Mouse (Mus musculus) embryo, embryonic 10.5 days (tissue): ENCODE measurements at regions not wholly inside any gene's neighbourhood (a gene's known extent, or its start where the extent isn't known, plus 50 kb on each side); places are given as distances from the start of the nearest gene placed in this dataset.

Experiments
- DNase-seq: peaks from one replicate; pipeline ENCODE4 v3.0.0-alpha.2; 2015; ENCODE audit warnings: low spot score

- no peak for DNase-seq
These were observed 246.0 kb downstream of the Ttc6 start for GRCm38 (mm10) chr12:57809961-57810360.

GRCm38 (mm10) chr12:57823809-57824208, 259.9 kb downstream of the Ttc6 start:
- no peak for DNase-seq

- DNase-seq, result peak; percentile 82
These were observed 261.8 kb downstream of the Ttc6 start for GRCm38 (mm10) chr12:57825754-57826153.

- DNase-seq, result no peak
These were observed 278.9 kb downstream of the Ttc6 start for GRCm38 (mm10) chr12:57842813-57843212.

- DNase-seq, result no peak
These were observed 307.1 kb downstream of the Ttc6 start for GRCm38 (mm10) chr12:57871028-57871427.

- DNase-seq, result no peak
These were observed 320.6 kb upstream of the Sstr1 start for GRCm38 (mm10) chr12:57890783-57891478.

GRCm38 (mm10) chr12:57891556-57891955, 320.0 kb upstream of the Sstr1 start:
- DNase-seq, result no peak

GRCm38 (mm10) chr12:57897751-57898250, 313.8 kb upstream of the Sstr1 start:
- no peak for DNase-seq

- DNase-seq, result peak; percentile 12
These were observed 306.9 kb upstream of the Sstr1 start for GRCm38 (mm10) chr12:57904658-57905057.

- no peak for DNase-seq
These were observed 293.4 kb upstream of the Sstr1 start for GRCm38 (mm10) chr12:57918211-57918610.

GRCm38 (mm10) chr12:57922031-57922430, 289.5 kb upstream of the Sstr1 start:
- DNase-seq, result no peak

GRCm38 (mm10) chr12:57924422-57924821, 287.1 kb upstream of the Sstr1 start:
- no peak for DNase-seq

- DNase-seq, result no peak
These were observed 284.7 kb upstream of the Sstr1 start for GRCm38 (mm10) chr12:57926886-57927285.

- DNase-seq, result no peak
These were observed 283.5 kb upstream of the Sstr1 start for GRCm38 (mm10) chr12:57928030-57928429.

GRCm38 (mm10) chr12:57931856-57932255, 279.7 kb upstream of the Sstr1 start:
- no peak for DNase-seq

GRCm38 (mm10) chr12:57949886-57950285, 261.7 kb upstream of the Sstr1 start:
- peak; percentile 26 for DNase-seq

- no peak for DNase-seq
These were observed 253.0 kb upstream of the Sstr1 start for GRCm38 (mm10) chr12:57958527-57958926.

- peak; percentile 10 for DNase-seq
These were observed 251.4 kb upstream of the Sstr1 start for GRCm38 (mm10) chr12:57960171-57960570.

- no peak for DNase-seq
These were observed 242.4 kb upstream of the Sstr1 start for GRCm38 (mm10) chr12:57969168-57969567.

- no peak for DNase-seq
These were observed 241.4 kb upstream of the Sstr1 start for GRCm38 (mm10) chr12:57970163-57970562.

GRCm38 (mm10) chr12:57972484-57972883, 239.1 kb upstream of the Sstr1 start:
- DNase-seq, result no peak
